Mouse (Mus musculus): ENCODE data around the gene Tapbp. TPM values are rescaled to one million over a fixed set of nuclear protein-coding genes. Genes with fewer than 3 reads are reported as not detected.

Tapbp gene
- polyA plus RNA-seq, 1 experiment from 2014 or later = 47.9 TPM

DNA sequence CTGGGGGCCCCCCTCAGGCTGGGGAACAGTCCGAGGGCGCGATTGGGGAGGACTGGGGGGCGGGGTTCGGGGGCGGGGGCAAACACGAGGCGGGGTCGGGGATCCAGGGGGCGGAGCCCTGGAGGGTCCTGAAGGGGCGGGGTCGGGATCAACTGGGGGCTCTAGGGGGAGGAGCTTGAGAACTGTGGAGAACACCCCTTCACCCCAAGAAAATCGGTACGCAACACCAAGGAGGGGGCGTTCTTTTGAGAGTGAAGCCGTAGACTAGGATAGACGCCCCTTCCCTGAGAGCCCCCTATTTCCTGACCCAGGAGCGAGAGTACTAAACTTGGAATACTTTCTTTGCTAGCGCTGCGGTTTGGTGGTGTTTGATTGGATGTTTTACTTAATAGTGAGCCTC is 595 bp downstream of the Tapbp start:
- WGBS = under 1% methylated on average over 15 of the region's 20 CpGs
- ATAC-seq (ENCODE audit: insufficient number of reproducible peaks, insufficient read depth, low FRiP score, low read depth) = no peak
- Histone ChIP-seq H3K9me3 (ENCODE audit: control insufficient read depth, low read depth, low read length) (no peaks in the 10 kb centered on the region), H3K4me1 (ENCODE audit: control insufficient read depth, insufficient read depth, low read length) (peaks cover 18% of the 10 kb centered on the region), H3K36me3 (ENCODE audit: control insufficient read depth, insufficient read depth, low read length) (peaks cover 32% of the 10 kb centered on the region), H3K4me2 (replicated peaks; ENCODE audit: low read depth, low read length) (peak overlapping the region; percentile 42), H3K27me3 (ENCODE audit: control insufficient read depth, insufficient read depth, low read length) (no peaks in the 10 kb centered on the region), H3K4me3 (ENCODE audit: low read depth, low read length) (peak overlapping the region; percentile 48), H3K9ac (replicated peaks; ENCODE audit: low read depth, low read length) (peak overlapping the region; percentile 11; the same call in 1 of the 2 replicates), H3K27ac (ENCODE audit: low read length) (peak overlapping the region; percentile 81)

DNA sequence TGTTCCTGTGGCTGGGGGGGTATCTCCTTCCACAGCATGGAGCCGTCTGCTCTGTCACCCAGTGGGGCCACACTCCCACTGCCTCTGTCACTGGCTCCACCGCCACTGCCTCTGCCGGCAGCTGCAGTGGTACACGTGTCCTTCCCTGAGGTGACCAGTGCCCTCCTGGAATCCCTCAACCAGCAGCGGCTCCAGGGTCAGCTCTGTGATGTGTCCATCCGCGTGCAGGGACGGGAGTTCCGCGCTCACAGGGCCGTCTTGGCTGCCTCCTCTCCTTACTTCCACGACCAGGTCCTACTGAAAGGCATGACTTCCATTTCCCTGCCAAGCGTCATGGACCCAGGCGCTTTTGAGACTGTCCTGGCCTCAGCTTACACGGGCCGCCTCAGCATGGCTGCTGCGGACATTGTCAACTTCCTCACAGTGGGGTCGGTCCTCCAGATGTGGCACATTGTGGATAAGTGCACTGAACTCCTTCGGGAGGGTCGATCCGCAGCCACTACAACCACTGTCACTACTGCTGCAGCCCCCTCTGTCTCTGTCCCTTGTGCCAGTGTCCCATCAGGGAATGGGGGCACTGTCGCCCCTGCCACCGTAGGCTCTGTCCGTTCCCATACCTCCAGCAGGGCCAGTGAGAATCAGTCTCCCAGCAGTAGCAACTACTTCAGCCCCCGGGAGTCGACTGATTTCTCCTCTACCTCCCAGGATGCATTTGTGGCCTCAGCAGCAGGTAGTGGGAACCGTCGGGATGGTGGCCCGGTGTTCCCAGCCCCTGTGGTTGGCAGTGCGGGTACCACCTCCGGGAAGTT is 1.4 kb downstream of the Tapbp start:
- H3K4me1 ChIP-seq (ENCODE audit: control insufficient read depth, insufficient read depth, low read length) = peaks cover 18% of the 10 kb centered on the region
- no peaks in the 10 kb centered on the region for H3K9me3 ChIP-seq (ENCODE audit: control insufficient read depth, low read depth, low read length)
- peak overlapping the region; percentile 11; the same call in 1 of the 2 replicates for H3K9ac ChIP-seq (replicated peaks; ENCODE audit: low read depth, low read length)
- ATAC-seq (ENCODE audit: insufficient number of reproducible peaks, insufficient read depth, low FRiP score, low read depth) = no peak
- H3K4me3 ChIP-seq (ENCODE audit: low read depth, low read length) = peak overlapping the region; percentile 48
- peaks cover 24% of the 10 kb centered on the region for H3K36me3 ChIP-seq (ENCODE audit: control insufficient read depth, insufficient read depth, low read length)
- WGBS = 75% methylated on average over 31 of the region's 31 CpGs
- no peaks in the 10 kb centered on the region for H3K27me3 ChIP-seq (ENCODE audit: control insufficient read depth, insufficient read depth, low read length)
- peak overlapping the region; percentile 42 for H3K4me2 ChIP-seq (replicated peaks; ENCODE audit: low read depth, low read length)
- H3K27ac ChIP-seq (ENCODE audit: low read length) = no peak overlapping the region; the same call in 1 of the 2 replicates

DNA sequence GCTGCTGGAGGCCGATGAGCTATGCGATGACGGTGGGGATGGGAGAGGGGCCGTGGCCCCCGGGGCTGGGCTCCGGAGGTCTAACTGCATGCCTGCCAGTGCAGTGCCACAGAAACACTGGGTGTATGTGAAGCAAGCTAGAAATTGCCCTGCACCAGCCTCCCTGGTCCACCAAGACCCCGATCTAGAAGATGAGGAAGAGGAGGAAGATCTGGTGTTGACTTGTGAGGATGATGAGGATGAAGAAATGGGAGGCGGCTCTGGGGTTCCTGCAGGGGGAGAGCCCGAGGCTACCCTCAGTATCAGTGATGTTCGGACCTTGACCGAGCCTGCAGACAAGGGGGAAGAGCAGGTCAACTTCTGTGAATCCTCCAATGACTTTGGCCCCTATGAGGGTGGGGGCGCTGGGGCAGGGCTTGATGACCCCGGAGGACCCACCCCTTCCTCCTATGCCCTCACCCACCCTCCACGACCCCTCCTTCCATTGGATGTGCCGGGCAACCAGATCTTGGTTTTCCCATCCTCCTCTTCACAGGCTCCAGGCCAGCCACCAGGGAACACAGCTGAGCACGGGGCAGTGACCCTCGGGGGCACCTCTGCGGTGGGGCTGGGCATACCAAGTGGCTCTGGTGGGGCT is 2.1 kb downstream of the Tapbp start:
- 79% methylated on average over 18 of the region's 18 CpGs for WGBS
- Histone ChIP-seq H3K36me3 (ENCODE audit: control insufficient read depth, insufficient read depth, low read length) (peaks cover 18% of the 10 kb centered on the region), H3K27ac (ENCODE audit: low read length) (no peak overlapping the region), H3K9ac (replicated peaks; ENCODE audit: low read depth, low read length) (no peak overlapping the region), H3K4me3 (ENCODE audit: low read depth, low read length) (no peak overlapping the region), H3K27me3 (ENCODE audit: control insufficient read depth, insufficient read depth, low read length) (no peaks in the 10 kb centered on the region), H3K9me3 (ENCODE audit: control insufficient read depth, low read depth, low read length) (no peaks in the 10 kb centered on the region), H3K4me1 (ENCODE audit: control insufficient read depth, insufficient read depth, low read length) (peaks cover 18% of the 10 kb centered on the region), H3K4me2 (replicated peaks; ENCODE audit: low read depth, low read length) (no peak overlapping the region)
- ATAC-seq (ENCODE audit: insufficient number of reproducible peaks, insufficient read depth, low FRiP score, low read depth) = no peak

DNA sequence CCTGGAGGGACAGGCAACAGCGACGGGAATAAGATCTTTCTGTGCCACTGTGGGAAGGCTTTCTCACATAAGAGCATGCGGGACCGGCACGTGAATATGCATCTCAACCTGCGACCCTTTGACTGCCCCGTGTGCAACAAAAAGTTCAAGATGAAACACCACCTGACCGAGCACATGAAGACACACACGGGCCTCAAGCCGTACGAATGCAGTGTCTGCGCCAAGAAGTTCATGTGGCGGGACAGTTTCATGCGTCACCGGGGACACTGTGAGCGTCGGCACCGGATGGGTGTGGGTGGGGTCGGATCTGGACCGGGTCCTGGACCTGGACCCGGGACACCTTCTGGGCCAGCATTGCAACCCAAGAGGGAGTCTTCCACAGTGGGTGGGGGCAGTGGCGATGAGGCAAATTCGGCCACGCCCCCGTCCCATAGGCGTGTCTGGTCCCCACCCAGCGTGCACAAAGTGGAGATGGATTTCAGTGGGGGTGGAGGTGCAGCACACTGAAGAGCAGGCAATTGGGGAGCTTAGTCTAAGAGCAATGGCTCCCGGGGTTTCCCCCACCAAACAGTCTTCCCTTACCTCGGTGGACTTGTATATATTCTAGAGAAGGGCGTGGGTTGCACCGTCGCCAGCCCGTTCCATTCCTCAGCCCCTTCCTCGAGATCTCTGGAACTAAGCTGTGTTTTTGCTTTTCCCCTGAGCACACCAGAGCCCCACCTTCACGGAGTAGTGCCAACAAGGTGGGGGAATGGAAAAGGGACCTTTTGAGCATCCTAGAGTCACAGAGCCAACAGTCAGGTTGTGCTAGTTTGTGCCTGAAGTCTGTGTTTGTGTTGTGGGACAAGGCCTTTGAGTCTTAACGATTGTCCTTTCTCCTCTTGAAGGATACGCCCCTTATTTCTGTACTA is 2.8 kb downstream of the Tapbp start:
- Histone ChIP-seq H3K36me3 (ENCODE audit: control insufficient read depth, insufficient read depth, low read length) (peaks cover 13% of the 10 kb centered on the region), H3K4me2 (replicated peaks; ENCODE audit: low read depth, low read length) (peak overlapping the region; percentile 99), H3K9ac (replicated peaks; ENCODE audit: low read depth, low read length) (no peak overlapping the region), H3K4me3 (ENCODE audit: low read depth, low read length) (peak overlapping the region; percentile 70), H3K27ac (ENCODE audit: low read length) (peak overlapping the region; percentile 48), H3K27me3 (ENCODE audit: control insufficient read depth, insufficient read depth, low read length) (no peaks in the 10 kb centered on the region), H3K4me1 (ENCODE audit: control insufficient read depth, insufficient read depth, low read length) (peaks cover 18% of the 10 kb centered on the region), H3K9me3 (ENCODE audit: control insufficient read depth, low read depth, low read length) (no peaks in the 10 kb centered on the region)
- ATAC-seq (ENCODE audit: insufficient number of reproducible peaks, insufficient read depth, low FRiP score, low read depth) = no peak
- WGBS = 54% methylated on average over 37 of the region's 37 CpGs

DNA sequence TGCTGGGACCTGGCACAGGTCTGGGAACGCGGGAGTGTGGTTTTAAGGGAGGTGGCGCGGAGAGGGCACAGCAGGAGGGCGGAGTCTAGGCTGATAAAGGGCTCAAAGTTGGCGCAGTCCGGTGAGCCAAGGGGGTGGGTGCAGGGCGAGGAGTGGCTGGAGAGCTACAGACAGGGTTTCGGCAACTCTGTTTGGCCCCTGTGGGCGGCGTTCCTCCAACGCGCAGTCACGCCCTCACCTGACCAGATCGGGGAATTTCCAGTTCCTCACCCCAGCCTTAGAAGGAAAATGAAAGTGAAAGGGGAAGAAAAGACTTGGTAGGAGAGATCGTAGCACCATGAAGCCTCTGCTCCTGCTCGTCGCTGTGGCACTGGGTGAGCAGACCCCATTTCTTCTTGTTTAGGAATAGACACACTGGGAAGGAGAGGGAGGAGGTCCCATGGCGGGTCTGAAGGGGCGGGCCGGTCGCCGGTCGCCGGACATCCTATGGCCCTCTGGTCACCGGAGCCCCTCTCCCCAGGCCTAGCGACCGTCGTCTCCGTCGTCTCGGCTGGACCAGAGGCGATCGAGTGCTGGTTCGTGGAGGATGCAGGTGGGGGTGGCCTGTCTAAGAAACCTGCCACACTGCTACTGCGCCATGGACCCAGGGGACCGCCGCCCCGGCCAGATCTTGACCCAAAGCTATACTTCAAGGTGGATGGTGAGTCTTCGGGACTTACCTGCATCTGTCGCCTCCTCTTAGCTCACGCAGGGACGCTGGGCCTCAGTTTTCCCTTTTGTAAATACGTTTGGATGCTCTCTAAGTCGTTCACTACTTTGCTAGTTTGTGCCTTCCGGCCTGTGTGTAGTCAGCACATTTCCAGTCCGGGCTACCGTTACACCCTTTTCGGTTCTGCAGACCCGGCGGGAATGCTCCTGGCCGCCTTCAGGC is 3.9 kb downstream of the Tapbp start:
- Histone ChIP-seq H3K27ac (ENCODE audit: low read length) (peak overlapping the region; percentile 48; the same call in 1 of the 2 replicates), H3K4me2 (replicated peaks; ENCODE audit: low read depth, low read length) (peak overlapping the region; percentile 99), H3K36me3 (ENCODE audit: control insufficient read depth, insufficient read depth, low read length) (peaks cover 5% of the 10 kb centered on the region; the same call in 1 of the 2 replicates), H3K27me3 (ENCODE audit: control insufficient read depth, insufficient read depth, low read length) (no peaks in the 10 kb centered on the region), H3K9me3 (ENCODE audit: control insufficient read depth, low read depth, low read length) (no peaks in the 10 kb centered on the region), H3K9ac (replicated peaks; ENCODE audit: low read depth, low read length) (peak overlapping the region; percentile 55), H3K4me1 (ENCODE audit: control insufficient read depth, insufficient read depth, low read length) (peaks cover 18% of the 10 kb centered on the region), H3K4me3 (ENCODE audit: low read depth, low read length) (peak overlapping the region; percentile 70)
- peak; percentile 34 for ATAC-seq (ENCODE audit: insufficient number of reproducible peaks, insufficient read depth, low FRiP score, low read depth)
- under 1% methylated on average over 52 of the region's 52 CpGs for WGBS

DNA sequence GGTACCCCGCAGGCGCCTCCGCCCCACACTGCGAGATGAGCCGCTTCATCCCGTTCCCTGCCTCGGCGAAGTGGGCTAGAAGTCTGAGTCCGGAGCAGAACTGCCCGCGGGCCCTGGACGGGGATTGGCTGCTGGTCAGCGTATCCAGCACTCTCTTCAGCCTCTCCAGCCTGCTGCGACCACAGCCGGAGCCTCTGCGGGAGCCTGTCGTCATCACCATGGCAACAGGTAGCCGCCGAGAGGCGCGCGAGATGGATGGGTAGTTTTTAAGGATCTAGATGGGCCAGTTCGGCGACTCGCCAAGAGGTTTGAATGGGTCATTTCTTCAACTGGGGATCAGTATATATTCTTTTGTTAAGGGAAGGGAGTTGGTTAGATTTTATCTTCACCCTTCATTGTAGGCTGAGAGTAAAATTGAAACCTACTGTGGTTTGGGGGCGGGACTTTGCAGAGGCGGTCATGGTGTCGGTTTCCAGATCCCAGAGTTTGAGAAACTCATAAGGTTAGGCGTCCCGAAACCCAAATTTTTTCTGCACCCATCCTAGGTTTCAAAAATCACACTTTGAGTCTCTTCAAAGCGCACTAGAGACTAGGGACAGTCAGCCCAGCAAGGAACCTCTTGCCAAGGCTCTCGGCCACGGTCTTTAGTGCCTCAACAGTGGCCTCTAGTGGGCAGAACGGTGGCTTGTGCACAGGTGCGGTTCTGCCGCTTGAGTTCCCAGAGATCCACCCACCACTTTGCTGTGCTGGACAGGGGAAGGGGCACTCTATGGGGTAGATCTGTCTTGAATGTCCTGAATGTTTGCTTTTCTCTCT is 4.8 kb downstream of the Tapbp start:
- Histone ChIP-seq H3K36me3 (ENCODE audit: control insufficient read depth, insufficient read depth, low read length) (no peaks in the 10 kb centered on the region), H3K4me3 (ENCODE audit: low read depth, low read length) (peak overlapping the region; percentile 70), H3K27ac (ENCODE audit: low read length) (peak overlapping the region; percentile 48; the same call in 1 of the 2 replicates), H3K27me3 (ENCODE audit: control insufficient read depth, insufficient read depth, low read length) (no peaks in the 10 kb centered on the region), H3K4me1 (ENCODE audit: control insufficient read depth, insufficient read depth, low read length) (peaks cover 13% of the 10 kb centered on the region), H3K9ac (replicated peaks; ENCODE audit: low read depth, low read length) (peak overlapping the region; percentile 55), H3K9me3 (ENCODE audit: control insufficient read depth, low read depth, low read length) (no peaks in the 10 kb centered on the region), H3K4me2 (replicated peaks; ENCODE audit: low read depth, low read length) (peak overlapping the region; percentile 99)
- ATAC-seq (ENCODE audit: insufficient number of reproducible peaks, insufficient read depth, low FRiP score, low read depth) = peak; percentile 35; the same call in 1 of the 2 replicates
- under 1% methylated on average over 36 of the region's 36 CpGs for WGBS

DNA sequence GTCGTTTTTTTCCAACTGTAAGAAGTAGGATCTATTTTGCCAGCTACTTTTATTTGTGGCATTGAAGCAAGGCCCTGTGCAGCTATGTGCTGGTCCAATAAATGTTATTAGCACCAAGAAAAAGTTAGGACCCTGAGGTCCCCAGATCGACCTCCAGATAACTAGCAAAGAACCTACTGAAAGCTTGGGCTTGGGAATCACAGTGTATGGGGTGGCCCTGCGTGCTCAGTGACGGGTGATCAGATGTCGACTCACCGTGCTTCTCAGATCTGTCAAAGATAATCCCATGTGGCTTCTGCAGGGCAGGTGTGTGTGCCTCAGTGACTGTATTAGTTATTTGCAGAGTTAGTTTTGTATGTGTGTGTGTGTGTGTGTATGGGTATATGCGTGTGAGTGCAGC is 5.7 kb downstream of the Tapbp start:
- ATAC-seq (ENCODE audit: insufficient number of reproducible peaks, insufficient read depth, low FRiP score, low read depth) = no peak
- H3K4me2 ChIP-seq (replicated peaks; ENCODE audit: low read depth, low read length) = no peak overlapping the region
- no peaks in the 10 kb centered on the region for H3K27me3 ChIP-seq (ENCODE audit: control insufficient read depth, insufficient read depth, low read length)
- no peak overlapping the region for H3K27ac ChIP-seq (ENCODE audit: low read length)
- no peak overlapping the region for H3K9ac ChIP-seq (replicated peaks; ENCODE audit: low read depth, low read length)
- 0 out of 2 replicates have a peak, but pooled peaks cover under 1% of the 10 kb centered on the region for H3K36me3 ChIP-seq (ENCODE audit: control insufficient read depth, insufficient read depth, low read length)
- H3K4me1 ChIP-seq (ENCODE audit: control insufficient read depth, insufficient read depth, low read length) = peaks cover 13% of the 10 kb centered on the region
- no peak overlapping the region for H3K4me3 ChIP-seq (ENCODE audit: low read depth, low read length)
- 89% methylated on average over 7 of the region's 7 CpGs for WGBS
- no peaks in the 10 kb centered on the region for H3K9me3 ChIP-seq (ENCODE audit: control insufficient read depth, low read depth, low read length)
